Mouse (Mus musculus) MEL-GATA-1-ER (cell line): ENCODE measurements around the gene Pomt1.
A peak's percentile ranks its signal among the peaks of the same experiment; 100 is the strongest.

Source experiments
- DNase-seq: peaks from one replicate; pipeline ENCODE4 v3.0.0-alpha.2; 2012; ENCODE audit warnings: low read depth; ENCODE audit errors: extremely low read depth

The Pomt1 gene

DNA sequence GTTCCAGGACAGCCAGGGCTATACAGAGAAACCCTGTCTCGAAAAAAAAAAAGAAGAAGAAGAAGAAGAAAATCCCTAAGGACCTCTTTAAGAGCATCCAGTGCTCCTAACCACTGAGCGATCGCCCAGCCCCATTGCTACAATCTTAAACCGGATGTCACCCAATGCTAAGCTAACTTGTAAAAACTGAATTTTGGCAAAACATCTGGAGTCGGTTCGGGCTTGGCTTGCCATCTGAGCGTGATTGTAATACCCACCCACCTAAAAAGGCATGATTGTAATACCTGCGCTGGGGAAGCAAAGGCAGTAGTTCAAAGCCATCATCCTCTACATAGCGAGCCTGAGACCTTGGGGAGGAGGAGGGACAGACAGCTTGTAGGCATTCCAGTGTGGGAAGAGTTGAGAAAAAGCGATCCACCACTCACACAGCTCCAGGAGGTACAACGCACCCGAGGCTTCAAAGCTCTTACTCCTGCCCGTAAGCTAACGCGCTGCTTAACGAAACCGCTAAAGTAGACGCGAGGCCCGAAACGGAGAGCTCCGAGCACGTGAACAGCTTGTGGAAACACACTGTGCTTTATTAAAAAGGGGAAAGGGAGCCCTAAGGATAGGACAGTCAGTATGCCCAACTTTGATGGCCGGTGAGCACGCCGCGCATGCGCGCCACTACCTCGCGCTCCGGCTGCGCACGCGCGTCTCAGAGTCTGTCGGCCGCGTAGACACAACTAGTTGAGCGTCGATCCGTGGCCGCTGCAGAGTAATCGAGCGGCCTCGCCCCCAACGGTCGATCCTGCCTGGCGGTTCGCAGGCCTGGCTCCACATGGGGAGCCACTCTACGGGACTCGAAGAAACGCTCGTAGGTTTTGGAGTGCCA, at the start of gene Pomt1:
Gene Pomt1, plus strand, starts transcription at position 705 of the 874 bp plus-strand sequence.
- peak; percentile 85 for DNase-seq

DNA sequence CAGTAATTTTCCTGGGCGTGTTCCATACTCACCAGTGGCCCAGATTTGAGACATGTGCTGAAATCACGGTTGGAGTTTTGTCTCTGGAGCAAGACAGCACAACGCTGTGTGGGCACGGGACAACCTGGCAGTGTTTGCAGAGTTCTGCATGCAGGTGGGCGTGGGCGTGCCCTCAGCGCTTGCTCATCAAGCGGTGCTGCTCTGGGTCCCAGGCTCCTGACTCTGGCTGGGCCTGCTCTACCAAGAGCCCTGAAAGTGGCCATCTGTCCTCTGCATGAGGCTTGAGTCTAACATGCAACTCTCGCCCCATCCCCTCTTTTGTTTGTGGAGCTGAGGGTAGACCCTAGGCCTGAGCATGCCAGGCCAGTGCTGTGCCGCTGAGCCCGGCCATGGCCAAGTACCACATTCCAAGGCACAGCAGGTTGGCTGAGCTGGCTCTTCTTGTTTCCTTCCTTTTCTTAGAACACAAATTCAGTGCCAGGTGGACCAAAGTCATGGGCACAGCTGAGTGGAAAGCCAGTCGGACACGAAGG, 49.3 kb upstream of the Pomt1 start:
- no peak for DNase-seq

DNA sequence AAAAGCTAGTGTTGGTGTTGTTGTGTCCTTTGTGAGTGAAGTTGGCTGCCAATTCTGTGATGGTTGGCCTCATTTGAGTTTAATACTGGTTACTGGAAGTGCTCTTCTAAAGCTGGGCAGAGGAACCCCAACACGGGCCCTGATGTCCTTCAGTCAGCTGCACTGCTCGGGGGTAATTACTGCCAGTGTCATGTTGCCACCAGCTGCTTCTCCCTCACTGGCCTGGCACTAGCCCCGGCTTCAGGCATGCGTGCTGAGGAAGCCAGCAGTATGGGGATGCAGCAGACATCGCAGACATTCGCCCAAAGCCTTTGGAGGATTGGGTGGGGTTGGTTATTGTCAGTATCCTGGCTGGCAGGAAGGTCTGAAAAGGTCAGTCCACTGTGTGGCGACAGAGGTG, 48.7 kb upstream of the Pomt1 start:
- DNase-seq = no peak

DNA sequence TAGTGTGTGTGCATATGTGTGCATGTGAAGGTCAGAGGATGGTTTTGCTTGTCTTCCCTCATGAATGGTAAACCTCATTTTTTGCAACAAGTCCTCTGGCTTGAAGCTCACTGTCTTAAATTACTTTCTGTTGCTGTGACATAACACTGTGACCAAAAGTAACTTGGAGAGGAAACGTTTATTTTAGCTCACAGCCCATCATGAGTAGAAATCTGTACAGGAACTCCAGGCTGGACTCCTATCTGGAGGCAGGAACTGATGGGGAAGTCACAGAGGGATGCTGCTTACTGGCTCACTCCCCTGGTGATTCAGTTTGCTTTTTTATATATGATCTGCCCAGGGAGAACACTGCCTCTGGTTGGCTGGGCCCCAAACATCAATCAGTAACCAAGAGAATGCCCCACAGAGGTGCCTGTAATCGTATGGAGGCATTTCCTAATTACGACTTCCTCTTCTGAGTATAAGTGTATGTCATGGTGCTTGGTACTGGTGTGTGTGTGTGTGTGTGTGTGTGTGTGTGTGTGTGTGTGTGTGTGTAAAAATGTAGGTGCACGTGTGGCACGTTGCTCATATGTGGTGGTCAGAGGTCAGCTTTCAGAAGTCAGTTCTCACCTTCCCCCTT, 47.2 kb upstream of the Pomt1 start:
- DNase-seq = no peak

DNA sequence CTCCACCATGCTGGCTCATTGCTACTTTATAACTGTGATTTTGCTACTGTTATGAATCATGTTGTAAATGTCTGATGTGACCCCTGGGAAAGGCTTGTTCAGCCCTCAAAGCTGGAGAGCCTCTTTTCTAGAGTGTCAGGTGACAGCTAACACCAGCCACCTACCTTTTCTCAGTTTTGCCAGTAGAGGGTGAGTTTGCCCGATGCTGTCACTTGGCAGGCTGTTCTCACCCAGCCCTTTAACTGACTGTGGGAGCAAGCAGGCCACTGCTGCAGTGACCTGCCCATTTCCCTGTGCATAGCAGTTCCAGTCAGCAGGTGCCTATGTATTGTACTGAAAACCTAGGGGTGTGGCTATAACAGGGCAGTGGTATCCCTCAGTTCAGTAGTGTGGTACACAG, 45.8 kb upstream of the Pomt1 start:
- no peak for DNase-seq

DNA sequence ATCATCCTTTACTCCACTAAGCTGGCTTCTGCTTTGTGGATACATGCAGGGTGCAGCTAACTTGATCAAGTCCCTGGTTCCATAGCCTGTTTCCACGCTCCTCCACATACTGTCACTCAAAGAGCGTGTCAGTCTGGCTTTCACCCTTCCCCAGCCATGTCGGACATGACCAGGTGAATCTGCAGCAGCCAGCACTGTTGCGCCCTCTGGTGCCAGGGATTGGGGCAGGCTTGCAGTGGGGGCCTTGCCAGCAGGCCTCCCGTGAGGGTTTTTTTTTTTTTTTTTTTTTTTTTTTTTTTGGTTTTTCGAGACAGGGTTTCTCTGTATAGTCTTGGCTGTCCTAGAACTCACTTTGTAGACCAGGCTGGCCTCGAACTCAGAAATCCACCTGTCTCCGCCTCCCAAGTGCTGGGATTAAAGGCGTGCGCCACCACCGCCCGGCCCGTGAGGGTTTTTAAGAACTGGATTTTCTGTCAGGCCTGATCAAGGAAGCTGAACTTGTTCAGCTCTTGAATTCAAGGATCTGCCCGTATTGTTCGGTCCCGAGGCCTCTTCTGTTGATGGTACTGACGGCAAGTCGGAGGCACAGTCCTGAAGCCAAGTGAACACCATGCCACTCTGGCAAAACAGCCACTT, 44.4 kb upstream of the Pomt1 start:
- no peak for DNase-seq

DNA sequence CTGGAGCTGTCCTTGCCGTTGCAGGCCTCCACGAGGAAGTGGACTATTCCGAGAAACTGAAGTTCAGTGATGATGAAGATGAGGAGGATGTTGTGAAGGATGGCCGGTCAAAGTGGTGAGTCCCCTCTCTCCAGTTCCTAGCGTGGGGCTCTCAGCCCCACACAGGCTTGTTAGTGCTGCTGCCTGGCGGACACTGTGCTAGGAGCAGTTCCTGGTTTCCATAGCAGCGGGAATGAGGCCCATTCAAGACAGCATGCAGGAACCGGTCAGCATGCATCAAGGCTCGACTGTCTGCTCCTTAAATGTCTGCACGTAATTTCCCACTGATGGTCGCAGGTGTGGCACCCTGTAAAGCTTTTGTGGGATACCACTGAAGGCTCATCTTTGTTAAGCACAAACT, 37.4 kb upstream of the Pomt1 start:
- DNase-seq = no peak

DNA sequence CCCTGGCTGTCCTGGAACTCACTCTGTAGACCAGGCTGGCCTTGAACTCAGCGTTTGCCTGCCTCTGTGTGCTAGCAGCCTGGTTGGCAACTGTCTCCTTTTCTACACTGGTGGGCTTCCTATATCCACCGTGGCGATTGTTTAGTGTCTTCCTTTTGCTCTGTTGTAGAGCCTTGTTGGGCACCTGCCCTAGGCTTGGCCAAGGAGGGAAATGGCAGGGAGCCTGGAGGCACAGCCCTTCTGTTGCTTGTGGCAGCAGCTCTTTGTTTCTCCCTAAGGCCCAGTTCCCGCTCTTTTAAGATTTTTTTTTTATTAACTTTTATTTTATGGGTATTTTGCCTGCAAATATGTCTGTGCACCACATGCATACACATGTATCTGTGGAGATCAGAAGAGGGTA, 36.4 kb upstream of the Pomt1 start:
- DNase-seq = no peak

DNA sequence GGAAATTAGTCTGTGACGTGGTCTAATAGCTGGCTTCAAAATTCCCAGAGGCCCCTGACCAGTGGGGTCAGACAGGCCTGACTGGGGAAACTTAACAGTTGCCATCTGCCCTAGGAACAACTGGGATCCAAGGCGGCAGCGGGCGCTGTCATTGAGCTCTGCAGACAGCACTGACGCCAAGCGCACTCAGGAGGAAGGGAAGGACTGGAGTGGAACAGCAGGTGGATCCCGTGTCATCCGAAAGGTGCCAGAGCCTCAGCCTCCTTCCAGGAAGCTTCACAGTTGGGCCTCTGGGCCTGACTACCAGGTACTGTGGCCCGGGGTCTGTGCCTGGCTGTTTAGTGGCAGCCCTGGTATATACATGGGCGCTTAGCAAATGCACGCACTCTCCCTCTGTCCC, 35.7 kb upstream of the Pomt1 start:
- DNase-seq = no peak

DNA sequence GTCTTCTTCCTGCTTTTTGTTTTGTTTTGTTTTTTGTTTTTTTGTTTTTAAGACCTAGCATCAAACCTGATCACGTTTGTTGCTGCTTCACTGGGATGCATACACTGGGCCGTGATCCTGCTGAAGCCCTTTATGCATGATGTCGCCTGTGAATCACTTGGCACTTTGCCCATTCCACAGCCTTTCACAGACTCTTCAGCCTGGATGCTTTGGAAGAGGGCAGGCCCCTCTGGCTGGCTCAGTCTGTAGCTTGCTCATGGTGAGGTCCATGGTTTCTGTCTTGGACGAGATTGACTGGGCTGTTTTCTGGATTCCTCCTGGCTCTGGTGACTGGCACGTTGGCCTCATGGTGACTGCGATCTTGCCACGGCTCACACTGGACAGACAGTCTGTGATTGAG, 34.9 kb upstream of the Pomt1 start:
- no peak for DNase-seq

DNA sequence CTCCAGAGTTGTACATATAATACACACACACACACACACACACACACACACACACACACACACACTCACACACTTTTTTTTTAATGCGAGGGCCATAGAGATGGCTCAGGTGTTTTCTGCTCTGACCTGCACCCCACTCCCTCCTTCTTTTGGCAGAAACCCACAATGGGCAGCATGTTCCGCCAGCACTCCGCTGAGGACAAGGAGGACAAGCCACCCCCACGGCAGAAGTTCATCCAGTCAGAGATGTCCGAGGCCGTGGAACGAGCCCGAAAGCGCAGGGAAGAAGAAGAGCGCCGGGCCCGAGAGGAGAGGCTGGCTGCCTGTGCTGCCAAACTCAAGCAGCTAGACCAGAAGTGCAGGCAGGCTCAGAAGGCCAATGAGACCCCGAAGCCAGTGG, 32.5 kb upstream of the Pomt1 start:
- DNase-seq = no peak

DNA sequence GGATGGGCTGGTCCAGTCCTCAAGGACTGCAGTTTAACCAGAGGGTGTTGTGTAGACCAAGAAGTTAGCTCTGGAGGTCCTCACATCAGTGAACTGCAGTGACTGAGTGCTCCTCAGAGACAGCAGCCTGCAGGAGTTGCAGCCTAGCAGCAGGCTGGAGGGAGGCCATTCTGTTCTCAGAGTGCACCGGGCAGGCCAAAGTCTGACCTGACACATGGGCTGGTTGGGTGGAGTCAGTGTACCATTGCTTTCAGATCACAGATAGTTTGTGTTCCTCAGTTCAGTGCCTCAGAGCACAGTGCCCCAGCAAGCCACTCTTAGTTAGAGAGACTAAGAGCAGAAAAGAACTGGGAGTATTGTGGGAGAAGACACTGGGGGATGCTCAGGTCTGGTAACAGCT, 28.7 kb upstream of the Pomt1 start:
- DNase-seq = no peak

DNA sequence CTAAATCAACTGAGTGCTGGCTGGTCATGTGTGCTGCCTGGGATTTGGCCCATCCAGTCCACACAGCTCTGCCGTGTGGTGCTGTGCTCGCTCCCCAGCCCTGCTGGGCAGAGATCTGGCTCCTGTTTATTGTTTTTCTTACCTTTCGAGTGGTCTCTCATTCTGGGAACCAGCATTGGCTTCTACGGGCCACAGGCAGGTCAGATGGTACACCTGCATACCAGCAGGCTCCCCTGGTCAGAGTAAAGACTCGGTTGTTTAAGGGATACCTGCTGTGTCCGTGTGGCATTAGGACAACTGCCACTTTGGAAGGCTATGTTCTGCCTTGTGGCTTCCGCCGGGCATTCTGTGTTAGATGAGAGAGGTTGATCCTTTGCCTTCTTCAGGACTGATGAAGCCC, 24.7 kb upstream of the Pomt1 start:
- no peak for DNase-seq

DNA sequence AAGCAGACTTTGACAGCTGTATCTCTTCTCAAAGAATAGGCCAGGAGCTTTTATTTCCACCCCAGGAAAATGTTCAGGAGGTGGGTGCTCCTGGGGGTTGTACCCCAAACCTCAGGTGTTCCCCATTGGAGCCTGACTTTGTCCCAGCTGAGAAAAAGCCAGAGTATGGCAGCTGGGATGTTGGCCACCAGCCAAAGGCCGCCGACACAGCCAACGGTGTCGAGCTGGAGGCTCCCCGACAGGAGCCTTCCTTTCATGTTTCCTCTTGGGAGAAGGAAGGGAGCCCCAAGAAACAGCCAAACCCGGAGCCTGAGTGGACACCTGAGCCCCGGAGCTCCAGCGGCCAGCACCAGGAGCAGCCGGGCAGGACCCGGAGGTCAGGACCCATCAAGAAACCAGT, 23.4 kb upstream of the Pomt1 start:
- no peak for DNase-seq

DNA sequence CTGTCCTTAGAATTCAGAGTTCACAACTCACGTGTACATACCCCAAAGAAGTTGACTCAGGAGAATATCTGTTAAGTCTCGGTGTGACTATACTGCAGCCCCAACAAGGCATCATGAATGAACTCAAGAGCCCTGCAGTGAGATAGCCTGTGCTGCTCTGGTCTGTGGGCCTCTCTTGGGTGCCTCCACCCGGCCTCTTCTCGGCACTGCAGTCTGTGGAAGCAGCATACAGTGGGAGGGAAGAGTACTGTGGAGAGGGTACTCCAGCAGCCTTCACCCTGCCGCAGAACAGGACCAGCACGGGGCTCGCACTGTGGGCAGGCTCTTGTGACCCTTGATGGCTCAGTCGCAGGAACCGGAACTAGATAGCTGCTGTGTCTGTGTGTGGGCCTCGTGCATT, 20.8 kb upstream of the Pomt1 start:
- DNase-seq = no peak

DNA sequence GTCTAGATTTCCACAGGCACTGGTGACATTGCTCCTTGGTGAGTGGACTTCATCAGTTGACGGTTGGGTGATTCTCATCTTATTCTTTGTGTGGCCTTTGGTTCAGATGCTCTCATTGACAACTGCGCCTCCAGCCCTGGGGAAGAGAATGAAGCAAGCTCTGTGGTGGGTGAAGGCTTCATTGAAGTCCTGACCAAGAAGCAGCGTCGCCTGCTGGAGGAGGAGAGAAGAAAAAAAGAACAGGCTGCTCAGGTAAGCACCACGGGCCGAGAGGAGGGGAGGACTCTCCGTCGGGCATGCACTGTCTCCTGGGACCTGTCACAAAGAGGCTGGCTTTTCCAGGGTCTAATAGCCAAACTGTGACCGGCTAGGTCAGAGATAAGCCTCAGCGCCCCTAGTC, 19.9 kb upstream of the Pomt1 start:
- no peak for DNase-seq

DNA sequence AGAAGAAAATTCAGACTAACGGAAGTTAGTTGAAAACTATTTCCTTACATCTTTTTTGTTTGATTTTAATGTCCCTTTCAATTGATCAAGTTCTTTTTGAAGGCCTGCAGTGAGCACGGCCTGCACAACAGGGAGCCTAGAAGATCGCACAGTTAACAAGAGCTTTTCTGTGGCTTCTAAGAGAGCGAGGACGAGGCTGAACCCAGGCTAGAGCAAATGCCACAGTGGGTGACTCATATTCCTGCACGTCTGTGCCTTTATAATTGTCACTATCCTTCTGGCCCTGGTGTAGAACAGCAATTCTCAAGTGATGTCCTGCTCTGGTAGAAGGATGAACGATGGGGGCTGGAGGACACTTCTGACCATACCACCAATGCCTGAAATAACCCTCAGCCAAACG, 18.7 kb upstream of the Pomt1 start:
- no peak for DNase-seq

DNA sequence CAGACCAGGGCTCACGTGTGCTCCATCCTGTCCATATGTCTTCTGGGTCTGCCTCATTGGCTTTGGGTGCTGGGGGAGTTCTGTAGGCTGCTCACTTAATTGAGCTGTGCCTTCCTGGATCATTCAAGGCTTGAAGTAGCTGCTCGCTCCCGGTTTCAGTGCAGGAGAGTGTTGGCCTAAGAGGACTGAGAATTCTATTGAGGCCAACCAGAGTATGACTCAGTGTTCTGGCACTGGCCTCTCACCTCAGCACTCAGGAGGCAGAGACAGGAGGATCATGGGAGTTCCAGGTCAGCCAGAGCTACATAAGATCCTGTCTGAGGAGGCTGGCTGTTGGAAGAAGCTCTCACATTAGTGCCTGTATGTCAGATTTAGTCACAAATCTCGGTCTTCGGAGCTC, 18.3 kb upstream of the Pomt1 start:
- DNase-seq = no peak

DNA sequence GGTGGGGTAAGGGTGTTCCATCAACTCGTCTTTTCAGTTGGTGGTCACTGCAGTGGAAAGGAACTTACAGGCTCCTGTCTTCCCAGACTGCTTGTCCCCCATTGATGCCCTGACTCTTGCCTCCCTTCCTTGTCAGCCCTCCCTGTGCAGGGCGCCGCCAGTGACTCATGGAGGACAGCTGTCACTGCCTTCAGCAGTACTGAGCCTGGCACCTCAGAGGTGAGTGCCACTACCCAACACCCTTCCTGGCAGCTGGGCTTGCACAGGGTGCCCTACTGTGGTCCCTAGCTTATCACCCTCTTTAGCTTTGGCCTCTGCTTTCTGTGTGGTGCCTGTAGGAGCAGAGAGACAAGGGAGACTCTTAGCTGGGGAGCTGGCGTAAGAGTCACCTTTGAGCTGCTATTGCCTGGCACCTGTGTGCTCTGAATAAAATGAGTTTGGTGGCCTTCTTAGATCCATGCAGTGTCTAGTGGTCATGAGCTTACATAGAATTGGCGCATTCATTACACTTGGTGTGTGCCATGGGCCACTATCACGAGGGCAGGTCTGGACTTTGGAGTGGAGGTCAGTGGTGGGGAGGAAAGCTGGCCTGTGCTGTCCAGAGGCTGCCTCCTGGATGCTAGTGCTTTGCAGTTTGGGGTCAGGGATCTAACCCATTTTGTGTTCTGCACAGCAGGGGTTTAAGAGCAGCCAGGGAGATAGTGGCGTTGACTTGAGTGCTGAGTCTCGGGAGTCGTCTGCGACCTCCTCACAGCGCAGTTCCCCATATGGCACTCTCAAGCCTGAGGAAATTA, 17.7 kb upstream of the Pomt1 start:
- no peak for DNase-seq

DNA sequence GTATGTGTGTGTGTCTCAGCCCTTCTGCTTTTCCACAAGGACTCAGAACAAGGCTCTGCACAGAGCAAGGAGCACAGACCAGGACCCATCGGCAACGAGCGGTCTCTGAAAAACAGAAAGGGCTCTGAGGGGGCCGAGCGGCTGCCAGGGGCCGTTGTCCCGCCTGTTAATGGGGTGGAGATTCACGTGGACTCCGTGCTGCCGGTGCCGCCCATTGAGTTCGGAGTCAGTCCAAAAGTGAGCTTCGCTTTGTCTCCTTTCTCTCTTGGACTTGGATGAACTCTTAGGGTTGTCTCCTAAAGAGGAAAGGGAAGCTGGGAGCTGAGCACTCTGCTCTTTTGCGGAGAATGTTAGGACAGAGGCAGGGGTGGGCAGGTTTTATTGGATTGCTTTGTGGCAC, 16.9 kb upstream of the Pomt1 start:
- no peak for DNase-seq

DNA sequence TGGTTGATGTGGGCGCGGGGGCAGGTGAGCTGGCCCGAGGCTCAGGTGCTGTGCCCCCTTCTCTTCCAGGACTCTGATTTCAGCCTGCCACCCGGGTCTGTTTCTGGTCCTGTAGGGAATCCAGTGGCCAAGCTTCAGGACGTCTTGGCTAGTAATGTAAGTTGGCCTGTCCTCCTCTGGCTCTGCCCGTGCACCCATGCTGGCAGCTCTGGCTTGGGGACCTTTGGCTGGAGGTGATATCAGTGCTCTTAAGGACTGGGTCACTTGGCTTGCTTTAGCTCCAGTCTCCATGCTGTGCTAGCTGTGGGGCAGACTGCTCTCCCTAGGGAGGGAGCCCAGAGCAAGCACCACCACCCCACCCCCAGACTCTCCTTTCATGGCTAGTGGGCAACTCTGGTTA, 16.4 kb upstream of the Pomt1 start:
- no peak for DNase-seq

DNA sequence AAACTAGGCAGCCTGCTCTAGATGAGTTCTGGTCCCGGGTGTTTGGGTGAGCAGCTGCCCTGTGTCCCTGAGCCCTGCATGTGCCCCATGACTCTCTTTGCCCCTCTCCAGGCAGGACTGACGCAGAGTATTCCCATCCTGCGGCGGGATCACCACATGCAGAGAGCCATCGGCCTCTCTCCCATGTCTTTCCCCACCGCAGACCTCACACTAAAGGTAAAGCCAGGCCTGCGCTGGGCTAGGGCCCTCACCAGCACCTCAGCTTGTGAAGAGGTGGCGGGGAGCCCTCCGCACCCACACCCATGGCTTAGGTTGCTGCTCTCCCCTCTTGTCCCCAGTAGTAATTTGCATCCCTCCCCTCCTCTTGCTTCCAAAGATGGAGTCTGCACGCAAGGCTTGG, 15.4 kb upstream of the Pomt1 start:
- no peak for DNase-seq
